Mouse (Mus musculus) gastrocnemius, postnatal 14 days (tissue): ENCODE results near the gene Llgl2. TPM values are rescaled to one million over a fixed set of nuclear protein-coding genes. Genes with fewer than 3 reads are reported as not detected.

Source experiments
- DNase-seq: peaks from one replicate; pipeline ENCODE4 v3.0.0; 2021; ENCODE audit warnings: mixed read lengths
- intact Hi-C: fragments of 180-260 bp; cut with DNase I; formaldehyde crosslinking; loops from one replicate; pipeline ENCODE4 v1.15.1; 2025; ENCODE audit warnings: low total_unique reads
- long read RNA-seq, 2 experiments: library from polyadenylated mRNA; stranded (forward); transcript quantifications; one replicate each; pipeline ENCODE4 v2.0.0; 2021
- total RNA-seq, 2 experiments: library from RNA; stranded (reverse); gene quantifications; 2 replicates each; pipeline ENCODE4 v1.2.3; 2021

The Llgl2 gene
- 10 to 100 TPM; 11.2 to 11.5 TPM for total RNA-seq
- long read RNA-seq, experiment 1, transcript Llgl2-201 (26 exons, 3,551 nt) = major isoform, 7 of 26 reads
- long read RNA-seq, experiment 1, partial matches to known transcripts = 5 of 26 reads
- long read RNA-seq, experiment 1, other reads (novel, unspliced or antisense) = 14 of 26 reads
- long read RNA-seq, experiment 2, transcript Llgl2-201 (26 exons, 3,551 nt) = major isoform, 7 of 19 reads
- long read RNA-seq, experiment 2, partial matches to known transcripts = 5 of 19 reads
- long read RNA-seq, experiment 2, other reads (novel, unspliced or antisense) = 7 of 19 reads

GRCm38 (mm10) chr11:115823774-115824740 lies at the start of gene Llgl2:
Gene Llgl2 (plus strand): TSS chr11:115824049.
- DNase-seq = peak; percentile 86
- intact Hi-C loops = no loop called here

GRCm38 (mm10) chr11:115774653-115775052 lies 49.2 kb upstream of the Llgl2 start:
- DNase-seq = no peak
- intact Hi-C loops = no loop called here

- peak; percentile 62 for DNase-seq
- intact Hi-C loops = no loop called here
These were observed 47.8 kb upstream of the Llgl2 start for GRCm38 (mm10) chr11:115775821-115776665.

GRCm38 (mm10) chr11:115776954-115777353 lies 46.9 kb upstream of the Llgl2 start:
- no peak for DNase-seq
- intact Hi-C loops = no loop called here

GRCm38 (mm10) chr11:115777487-115778335 lies 46.1 kb upstream of the Llgl2 start:
- no peak for DNase-seq
- intact Hi-C loops = no loop called here

GRCm38 (mm10) chr11:115779038-115779571 lies 44.7 kb upstream of the Llgl2 start:
- DNase-seq = peak; percentile 88
- intact Hi-C loops = no loop called here

GRCm38 (mm10) chr11:115780141-115781070 lies 43.4 kb upstream of the Llgl2 start:
- DNase-seq = no peak
- intact Hi-C loops = no loop called here

- intact Hi-C loops = no loop called here
- peak; percentile 10 for DNase-seq
These were observed 37.4 kb upstream of the Llgl2 start for GRCm38 (mm10) chr11:115786473-115786872.

- intact Hi-C loops = no loop called here
These were observed 34.1 kb upstream of the Llgl2 start for GRCm38 (mm10) chr11:115789787-115790186.

GRCm38 (mm10) chr11:115791919-115792318 lies 31.9 kb upstream of the Llgl2 start:
- DNase-seq = no peak
- intact Hi-C loops = no loop called here

More at GRCm38 (mm10) chr11:115789787-115790186, 34.1 kb upstream of the Llgl2 start:
- DNase-seq = no peak

- DNase-seq = no peak
- intact Hi-C loops = no loop called here
These were observed 31.5 kb upstream of the Llgl2 start for GRCm38 (mm10) chr11:115792353-115792752.

GRCm38 (mm10) chr11:115796898-115797297 lies 27.0 kb upstream of the Llgl2 start:
- intact Hi-C loops = no loop called here
- no peak for DNase-seq

- no peak for DNase-seq
- intact Hi-C loops = no loop called here
These were observed 26.2 kb upstream of the Llgl2 start for GRCm38 (mm10) chr11:115797665-115798064.

- intact Hi-C loops = no loop called here
- DNase-seq = no peak
These were observed 22.9 kb upstream of the Llgl2 start for GRCm38 (mm10) chr11:115800981-115801380.

- no peak for DNase-seq
- intact Hi-C loops = no loop called here
These were observed 20.7 kb upstream of the Llgl2 start for GRCm38 (mm10) chr11:115803072-115803709.

GRCm38 (mm10) chr11:115805005-115805404 lies 18.8 kb upstream of the Llgl2 start:
- intact Hi-C loops = no loop called here
- no peak for DNase-seq

- intact Hi-C loops = no loop called here
- no peak for DNase-seq
These were observed 17.7 kb upstream of the Llgl2 start for GRCm38 (mm10) chr11:115806154-115806553.
